Mouse (Mus musculus) limb, embryonic 14.5 days (tissue): ENCODE results near the gene Recql. TPM values are rescaled to one million over a fixed set of nuclear protein-coding genes. Genes with fewer than 3 reads are reported as not detected.

Source experiments
- ATAC-seq: fragments of 200-750 bp; cut with Nextera tagmentation; 2 replicates; pipeline ENCODE4 v1.8.0; 2017; ENCODE audit warnings: low read depth, moderate number of reproducible peaks, moderate TSS enrichment; ENCODE audit not compliant: low FRiP score
- DNase-seq: peaks from one replicate; pipeline ENCODE4 v3.0.0-alpha.2; 2015; ENCODE audit warnings: low spot score
- H3K27ac ChIP-seq: fragments of 300-500 bp; sonication (generic); replicated peaks from 2 replicates; pipeline ENCODE4 v1.5.1; 2014; ENCODE audit warnings: low read depth, mild to moderate bottlenecking, low read length, moderate library complexity, mixed read lengths
- H3K27me3 ChIP-seq: fragments of 300-500 bp; sonication (generic); 2 replicates; pipeline ENCODE4 v1.6.1; 2014; ENCODE audit warnings: low read length, mixed read lengths; ENCODE audit not compliant: control insufficient read depth, insufficient read depth
- H3K36me3 ChIP-seq: fragments of 300-500 bp; sonication (generic); 2 replicates; pipeline ENCODE4 v1.6.1; 2014; ENCODE audit warnings: mild to moderate bottlenecking, low read length, moderate library complexity, mixed read lengths; ENCODE audit not compliant: control insufficient read depth, insufficient read depth
- H3K4me1 ChIP-seq: fragments of 300-500 bp; sonication (generic); 2 replicates; pipeline ENCODE4 v1.6.1; 2014; ENCODE audit warnings: antibody characterized with exemption, low read length, mixed read lengths; ENCODE audit not compliant: control insufficient read depth, insufficient read depth
- H3K4me2 ChIP-seq: fragments of 300-500 bp; sonication (generic); replicated peaks from 2 replicates; pipeline ENCODE4 v1.6.1; 2014; ENCODE audit warnings: low read depth, mild to moderate bottlenecking, low read length, moderate library complexity; ENCODE audit not compliant: severe bottlenecking
- H3K4me3 ChIP-seq: fragments of 300-500 bp; sonication (generic); replicated peaks from 2 replicates; pipeline ENCODE4 v1.5.1; 2014; ENCODE audit warnings: low read length
- H3K9ac ChIP-seq: fragments of 300-500 bp; sonication (generic); 2 replicates; pipeline ENCODE4 v1.6.1; 2014; ENCODE audit warnings: mild to moderate bottlenecking, low read depth, low read length, moderate library complexity; ENCODE audit not compliant: severe bottlenecking
- H3K9me3 ChIP-seq: fragments of 300-500 bp; sonication (generic); 2 replicates; pipeline ENCODE4 v1.6.1; 2016; ENCODE audit warnings: low read length; ENCODE audit not compliant: control insufficient read depth
- POLR2A ChIP-seq: fragments of 200-500 bp; IDR thresholded peaks from 2 replicates; pipeline ENCODE4 v1.8.0; 2012; ENCODE audit warnings: inconsistent platforms, mild to moderate bottlenecking, moderate library complexity, borderline replicate concordance; ENCODE audit not compliant: insufficient read depth, insufficient read length; ENCODE audit errors: extremely low read depth
- WGBS: fragments of 180-500 bp; shearing (Covaris S2); extraction: QIAGEN DNeasy Blood & Tissue Kit; methylation state at CpG from one replicate; pipeline ENCODE4 v1.1.7; 2014; 5-methylcytosine and 5-hydroxymethylcytosine counted together
- polyA plus RNA-seq, 2 experiments: library from polyadenylated mRNA; depleted of rRNA in 1 of 2; stranded (reverse) in 1 of 2; unstranded in 1 of 2; fragments of >200 nt; fragmentation: Nextera tagmentation in 1 of 2; extraction: Ambion mirVana in 1 of 2; gene quantifications; 2 replicates each; pipeline versions ENCODE4 v1.2.1 to v1.2.3; 2012 to 2014

The Recql gene
- polyA plus RNA-seq, 2 experiments: 23.9 to 26.7 TPM

GRCm38 (mm10) chr6:142412906-142413491, 26.1 kb upstream of the Recql start, which contains the start of gene Spx:
TSS of gene Spx (plus strand) at chr6:142413441.
- no peaks in the 10 kb centered on the region for H3K9me3 ChIP-seq
- peaks cover 31% of the 10 kb centered on the region for H3K27me3 ChIP-seq
- no peak for TF ChIP-seq POLR2A
- no peak within 1 kb of the TSS for H3K9ac ChIP-seq
- H3K4me3 ChIP-seq: no peak within 1 kb of the TSS; the same call in 1 of the 2 replicates
- peak within 1 kb of the TSS; percentile 44; the same call in 1 of the 2 replicates for H3K4me2 ChIP-seq
- no peak within 1 kb of the TSS for H3K27ac ChIP-seq
- DNase-seq (no peak), ATAC-seq (no peak)
- 65% methylated on average over 11 of the region's 11 CpGs for WGBS
- no peaks in the 10 kb centered on the region for H3K36me3 ChIP-seq
- H3K4me1 ChIP-seq: no peaks in the 10 kb centered on the region

GRCm38 (mm10) chr6:142411140-142411539, 24.3 kb upstream of the Recql start:
- Histone ChIP-seq H3K4me2 (no peak overlapping the region), H3K27me3 (peaks cover 31% of the 10 kb centered on the region), H3K27ac (no peak overlapping the region), H3K36me3 (no peaks in the 10 kb centered on the region), H3K9ac (no peak overlapping the region), H3K9me3 (no peaks in the 10 kb centered on the region), H3K4me3 (no peak overlapping the region), H3K4me1 (no peaks in the 10 kb centered on the region)
- ATAC-seq (no peak), DNase-seq (no peak)
- TF ChIP-seq POLR2A: no peak
- 35% methylated on average over 1 of the region's 1 CpGs for WGBS

GRCm38 (mm10) chr6:142395756-142396155, 8.9 kb upstream of the Recql start:
- Histone ChIP-seq H3K27me3 (no peaks in the 10 kb centered on the region), H3K4me1 (no peaks in the 10 kb centered on the region), H3K27ac (no peak overlapping the region), H3K9ac (no peak overlapping the region), H3K9me3 (no peaks in the 10 kb centered on the region), H3K4me3 (no peak overlapping the region), H3K36me3 (peaks cover 23% of the 10 kb centered on the region), H3K4me2 (no peak overlapping the region)
- TF ChIP-seq POLR2A: no peak
- DNase-seq (no peak), ATAC-seq (no peak)
- 91% methylated on average over 6 of the region's 6 CpGs for WGBS

DNA sequence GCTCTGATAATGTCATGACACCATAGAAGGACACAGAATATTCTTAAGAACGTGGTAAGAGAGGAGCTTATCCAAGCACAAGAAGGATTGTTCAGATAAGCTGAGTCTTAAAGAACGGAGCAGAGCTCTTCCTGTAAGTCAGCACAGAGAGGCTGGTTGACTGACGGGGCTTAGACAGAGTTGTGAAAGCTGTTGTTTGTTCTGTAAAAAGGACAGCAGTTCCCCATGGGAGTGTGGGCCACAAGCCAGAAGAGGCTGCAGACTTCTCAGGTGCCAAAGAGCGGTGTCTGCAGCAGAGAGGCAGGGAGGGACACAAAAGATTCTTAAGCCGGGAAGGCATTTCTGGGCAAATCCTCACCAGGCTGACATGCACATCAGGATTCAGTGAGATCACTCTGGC, 7.8 kb upstream of the Recql start:
- H3K9me3 ChIP-seq: no peaks in the 10 kb centered on the region
- H3K4me2 ChIP-seq: no peak overlapping the region
- no peaks in the 10 kb centered on the region for H3K4me1 ChIP-seq
- TF ChIP-seq POLR2A: no peak
- WGBS: 94% methylated on average over 5 of the region's 5 CpGs
- DNase-seq (no peak), ATAC-seq (no peak)
- peaks cover 23% of the 10 kb centered on the region for H3K36me3 ChIP-seq
- H3K27ac ChIP-seq: no peak overlapping the region
- no peaks in the 10 kb centered on the region for H3K27me3 ChIP-seq
- no peak overlapping the region for H3K4me3 ChIP-seq
- H3K9ac ChIP-seq: no peak overlapping the region

DNA sequence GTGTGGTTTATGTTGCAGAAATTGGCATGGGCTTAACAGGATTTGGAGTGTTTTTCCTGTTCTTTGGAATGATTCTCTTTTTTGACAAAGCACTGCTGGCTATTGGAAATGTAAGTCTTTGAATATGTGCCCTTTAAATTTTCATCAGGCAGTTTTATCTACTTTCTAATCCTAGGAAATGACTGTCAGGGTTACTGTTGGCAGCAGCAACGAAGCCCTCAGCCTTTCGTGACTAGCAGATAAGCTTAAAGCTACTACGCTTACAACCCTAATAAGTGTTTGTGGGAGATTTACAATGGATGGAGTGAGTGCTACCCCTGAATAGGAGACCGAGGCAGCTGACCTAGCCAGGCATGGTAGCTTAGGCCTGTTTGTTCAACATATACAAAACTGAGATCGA, 5.4 kb upstream of the Recql start:
- Histone ChIP-seq H3K36me3 (peaks cover 28% of the 10 kb centered on the region), H3K27me3 (no peaks in the 10 kb centered on the region), H3K9me3 (no peaks in the 10 kb centered on the region), H3K4me2 (no peak overlapping the region), H3K27ac (no peak overlapping the region), H3K4me3 (no peak overlapping the region), H3K9ac (no peak overlapping the region), H3K4me1 (peaks cover 13% of the 10 kb centered on the region)
- ATAC-seq (no peak), DNase-seq (no peak)
- no peak for TF ChIP-seq POLR2A
- WGBS: 72% methylated on average over 5 of the region's 5 CpGs
